Mouse (Mus musculus) liver, postnatal 0 days (tissue): ENCODE results near the gene Csf1.

Experiments used
- CTCF ChIP-seq: sonication (generic); IDR thresholded peaks from 2 replicates; pipeline ENCODE4 v1.5.1; 2016; ENCODE audit warnings: antibody characterized with exemption, low read depth
- EP300 ChIP-seq: IDR thresholded peaks from 2 replicates; pipeline ENCODE4 v1.6.1; 2016; ENCODE audit warnings: antibody characterized with exemption, low read depth, mild to moderate bottlenecking

- no peak for TF ChIP-seq CTCF
- no peak for TF ChIP-seq EP300
These were observed 26.9 kb downstream of the Csf1 start for GRCm38 (mm10) chr3:107733329-107733728.
